Mouse (Mus musculus) CH12.LX (cell line): ENCODE results near the gene Duoxa1.

Source experiments
- CTCF ChIP-seq, 2 experiments: IDR thresholded peaks in 1 of 2; conservative IDR thresholded peaks in 1 of 2; 2 replicates each; pipeline ENCODE4 v1.5.1; 2011 to 2012; ENCODE audit warnings: low read depth in 2 of 2, low read length in 2 of 2, improper control_type of control experiment in 1 of 2, inconsistent platforms in 1 of 2, mild to moderate bottlenecking in 1 of 2, moderate library complexity in 1 of 2
- NRF1 ChIP-seq: IDR thresholded peaks from 2 replicates; pipeline ENCODE4 v1.6.1; 2014; ENCODE audit warnings: low read depth, mild to moderate bottlenecking, inconsistent platforms, low read length, improper control_type of control experiment, moderate library complexity
- POLR2A ChIP-seq: IDR thresholded peaks from 2 replicates; pipeline ENCODE4 v1.6.1; 2011; ENCODE audit warnings: low read depth, mild to moderate bottlenecking, improper control_type of control experiment, low read length
- USF2 ChIP-seq: conservative IDR thresholded peaks from 2 replicates; pipeline ENCODE4 v1.6.1; 2011; ENCODE audit warnings: low read depth, low read length, improper control_type of control experiment
- ZC3H11A ChIP-seq: IDR thresholded peaks from 2 replicates; pipeline ENCODE4 v1.6.1; 2012; ENCODE audit warnings: low read depth, mild to moderate bottlenecking, inconsistent platforms, low read length, improper control_type of control experiment

DNA sequence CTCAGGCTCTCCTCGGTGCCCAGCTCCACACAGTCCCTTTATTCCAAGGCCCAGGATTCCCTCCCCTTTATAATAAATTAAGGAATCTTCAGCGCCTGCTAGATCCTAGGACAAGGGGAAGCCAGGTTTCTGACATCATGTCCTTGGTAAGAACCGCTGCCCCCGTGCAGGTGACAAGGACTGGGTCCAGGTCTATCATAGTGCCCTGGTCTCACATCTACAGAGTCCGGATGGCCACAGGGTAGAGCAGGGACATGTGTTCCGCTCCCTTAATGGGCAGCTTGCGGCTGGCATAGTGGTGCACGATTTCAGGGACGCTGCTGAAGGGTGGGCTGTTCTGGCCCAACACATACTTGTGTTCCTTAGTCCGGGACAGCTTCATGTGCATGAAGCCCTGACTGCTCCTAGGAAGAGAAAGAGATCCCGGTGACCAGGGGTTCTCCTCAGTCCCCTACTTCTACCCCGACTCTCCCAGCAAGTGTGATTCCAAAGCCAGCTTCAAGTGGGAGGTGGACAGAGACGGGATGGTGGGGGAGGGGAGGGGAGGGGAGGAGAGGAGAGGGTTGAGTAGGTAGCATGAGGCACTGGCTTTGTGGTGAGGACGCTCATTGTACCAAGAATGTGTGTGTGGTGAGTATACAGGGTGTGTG lies 35.7 kb upstream of the Duoxa1 start:
- TF ChIP-seq NRF1: no peak
- no peak for TF ChIP-seq POLR2A
- no peak for TF ChIP-seq USF2
- no peak for TF ChIP-seq ZC3H11A
- TF ChIP-seq CTCF (conservative IDR thresholded peaks at IDR 0.05 in 1 of 2, IDR thresholded peaks at IDR 0.05 in 1 of 2; ENCODE audit: low read depth in 2 of 2, low read length in 2 of 2): no peak
